Comparison of ENCODE assay signal across 9 mouse cellular contexts in genomic region chr9:43253271-43253681, GRCm38 (mm10). TPM values are rescaled to one million over a fixed set of nuclear protein-coding genes. Genes with fewer than 3 reads are reported as not detected.
A peak's percentile ranks its signal among the peaks of the same experiment; 100 is the strongest.
DNase-seq lines count a peak whose midpoint lies in the region; ATAC-seq lines count a peak whose summit lies in the region.
"Had no signal": no experiment of that assay in that cellular context is flagged by ENCODE, and none has a peak within 500 bp of the region (broad histone marks: within the 10 kb centered on the region; RNA-seq: fewer than 3 reads in every experiment).

No protein-coding gene starts in this region.

- peak overlapping the region; percentile 15 for H3K27ac ChIP-seq in heart, embryonic 15.5 days
- H3K27ac ChIP-seq in limb, embryonic 13.5 days: peak overlapping the region; percentile 99

- no peak overlapping the region for H3K4me3 ChIP-seq in heart, embryonic 15.5 days
- H3K4me3 ChIP-seq in limb, embryonic 13.5 days: 0 out of 2 replicates have a peak overlapping the region, but pooled peaks have one; percentile 12

- WGBS in heart, embryonic 15.5 days: 40% methylated on average over 5 of the region's 5 CpGs
- WGBS in limb, embryonic 13.5 days: 5% methylated on average over 5 of the region's 5 CpGs

- no peaks in the 10 kb centered on the region for H3K27me3 ChIP-seq in heart, embryonic 15.5 days
- H3K27me3 ChIP-seq in limb, embryonic 13.5 days: no peaks in the 10 kb centered on the region
- H3K27me3 ChIP-seq: Patski had no signal

- no peaks in the 10 kb centered on the region for H3K9me3 ChIP-seq in heart, embryonic 15.5 days (replicated peaks)
- no peaks in the 10 kb centered on the region for H3K9me3 ChIP-seq in limb, embryonic 13.5 days

- H3K4me1 ChIP-seq in heart, embryonic 15.5 days (replicated peaks): peaks cover 6% of the 10 kb centered on the region
- H3K4me1 ChIP-seq in limb, embryonic 13.5 days: peaks cover 65% of the 10 kb centered on the region

- no peaks in the 10 kb centered on the region for H3K36me3 ChIP-seq in heart, embryonic 15.5 days
- H3K36me3 ChIP-seq in limb, embryonic 13.5 days: no peaks in the 10 kb centered on the region

- ATAC-seq in heart, embryonic 15.5 days (replicated peaks; ENCODE audit: insufficient number of reproducible peaks, insufficient read depth, low FRiP score, low read depth): peak; percentile 51; the same call in 1 of the 2 replicates
- ATAC-seq in limb, embryonic 13.5 days (ENCODE audit: low FRiP score, low read depth): peak; percentile 78
- ATAC-seq: Patski had no signal

- no peak overlapping the region for H3K4me2 ChIP-seq in heart, embryonic 15.5 days
- H3K4me2 ChIP-seq in limb, embryonic 13.5 days (replicated peaks): peak overlapping the region; percentile 59

- no peak overlapping the region for H3K9ac ChIP-seq in heart, embryonic 15.5 days
- peak overlapping the region; percentile 59 for H3K9ac ChIP-seq in limb, embryonic 13.5 days

- peak; percentile 41 for DNase-seq in ovary, postnatal 14 days (ENCODE audit: low spot score)
- DNase-seq in ovary, postnatal 10 days (ENCODE audit: low spot score): no peak
- peak; percentile 71 for DNase-seq in yolk sac, embryonic 10.5 days (ENCODE audit: low spot score)
- no peak for DNase-seq in spleen, postnatal 14 days (ENCODE audit: low spot score in 2 of 2)
- no peak for DNase-seq in adrenal gland, adult 18-20 months (ENCODE audit: low spot score in 2 of 2)
- DNase-seq in urinary bladder, postnatal 36 days (ENCODE audit: low spot score in 2 of 2): no peak

RNA-seq across cellular contexts. Expression of gene Oaf, which starts 13.6 kb away (rescaled TPM):
- polyA plus RNA-seq in heart, embryonic 15.5 days (2015; fragmentation: Nextera tagmentation; extraction: Ambion mirVana): 22.8 and 31.2 TPM in 2 replicates
- 103 and 106 TPM in 2 replicates for polyA plus RNA-seq in limb, embryonic 13.5 days (2015; fragmentation: Nextera tagmentation; extraction: Ambion mirVana)
- total RNA-seq in adrenal gland, adult 18-20 months (2021): 10 to 100 TPM in 1 of 2 experiments, 1 to 10 TPM in 1; 9.9 to 38.0 TPM

RNA-seq across cellular contexts. Expression of gene Pou2f3, which starts 43.1 kb away (rescaled TPM):
- polyA plus RNA-seq in heart, embryonic 15.5 days (2015; fragmentation: Nextera tagmentation; extraction: Ambion mirVana): 0.11 and 0.18 TPM in 2 replicates
- 0.74 and 1.1 TPM in 2 replicates for polyA plus RNA-seq in limb, embryonic 13.5 days (2015; fragmentation: Nextera tagmentation; extraction: Ambion mirVana)
- under 1 TPM; 0.20 to 0.22 TPM for total RNA-seq in adrenal gland, adult 18-20 months (2021)

RNA-seq across cellular contexts. Expression of gene Trim29, which starts 57.4 kb away (rescaled TPM):
- polyA plus RNA-seq in heart, embryonic 15.5 days (2015; fragmentation: Nextera tagmentation; extraction: Ambion mirVana): 0.78 and 10.6 TPM in 2 replicates
- 22.8 and 26.1 TPM in 2 replicates for polyA plus RNA-seq in limb, embryonic 13.5 days (2015; fragmentation: Nextera tagmentation; extraction: Ambion mirVana)
- under 1 TPM; 0.23 to 0.35 TPM for total RNA-seq in adrenal gland, adult 18-20 months (2021)
- polyA plus RNA-seq: Patski had no signal

Comparison
In these comparisons a context has a peak if more than half of its experiments do, and no peak if none do; other contexts are left out.
1. DNase-seq: peak in ovary, postnatal 14 days (single experiment) and yolk sac, embryonic 10.5 days (single experiment); none in ovary, postnatal 10 days (single experiment), spleen, postnatal 14 days (0 of 2), adrenal gland, adult 18-20 months (0 of 2) and urinary bladder, postnatal 36 days (0 of 2).